Mouse (Mus musculus): ENCODE measurements around the gene Fbxo42. TPM values are rescaled to one million over a fixed set of nuclear protein-coding genes. Genes with fewer than 3 reads are reported as not detected.
"Not testable (repeated sequence)": the region's sequence is repeated elsewhere in the genome, so short reads cannot be mapped to it uniquely, and the experiment has no call there.

Fbxo42 gene
- polyA plus RNA-seq, 1 experiment from 2014 or later = 18.7 TPM

GRCm38 (mm10) chr4:141122663-141123062, 25.1 kb upstream of the Fbxo42 start:
- no peak overlapping the region for H3K4me2 ChIP-seq (replicated peaks)
- no peak overlapping the region for H3K9ac ChIP-seq
- H3K4me3 ChIP-seq (replicated peaks) = no peak overlapping the region
- H3K4me1 ChIP-seq (replicated peaks) = peaks cover 13% of the 10 kb centered on the region; the same call in 1 of the 2 replicates
- H3K27me3 ChIP-seq (replicated peaks) = no peaks in the 10 kb centered on the region
- ATAC-seq = no peak
- WGBS = 79% methylated on average over 7 of the region's 7 CpGs
- H3K27ac ChIP-seq = no peak overlapping the region
- no peaks in the 10 kb centered on the region for H3K9me3 ChIP-seq
- peaks cover 12% of the 10 kb centered on the region for H3K36me3 ChIP-seq

- Histone ChIP-seq H3K9ac (no peak overlapping the region), H3K4me2 (replicated peaks) (no peak overlapping the region), H3K4me1 (replicated peaks) (peaks cover 13% of the 10 kb centered on the region; the same call in 1 of the 2 replicates), H3K36me3 (peaks cover 10% of the 10 kb centered on the region), H3K4me3 (replicated peaks) (no peak overlapping the region), H3K9me3 (no peaks in the 10 kb centered on the region), H3K27me3 (replicated peaks) (no peaks in the 10 kb centered on the region), H3K27ac (no peak overlapping the region)
- WGBS = 14% methylated on average over 1 of the region's 1 CpGs
- no peak for ATAC-seq
Measured at GRCm38 (mm10) chr4:141123065-141123464, 24.6 kb upstream of the Fbxo42 start.

- Histone ChIP-seq H3K4me1 (replicated peaks) (peaks cover 51% of the 10 kb centered on the region), H3K9me3 (no peaks in the 10 kb centered on the region), H3K9ac (no peak overlapping the region), H3K27ac (peak overlapping the region; percentile 62), H3K4me2 (replicated peaks) (peak overlapping the region; percentile 26; the same call in 1 of the 2 replicates), H3K4me3 (replicated peaks) (no peak overlapping the region), H3K36me3 (peaks cover 3% of the 10 kb centered on the region; the same call in 1 of the 2 replicates), H3K27me3 (replicated peaks) (no peaks in the 10 kb centered on the region)
- WGBS = 17% methylated on average over 6 of the region's 6 CpGs
- ATAC-seq = no peak
Measured at GRCm38 (mm10) chr4:141129190-141129710, 18.5 kb upstream of the Fbxo42 start.

GRCm38 (mm10) chr4:141130704-141131342, 16.9 kb upstream of the Fbxo42 start:
- Histone ChIP-seq H3K27me3 (replicated peaks) (no peaks in the 10 kb centered on the region), H3K27ac (peak overlapping the region; percentile 90), H3K4me1 (replicated peaks) (peaks cover 60% of the 10 kb centered on the region), H3K36me3 (no peaks in the 10 kb centered on the region), H3K9ac (0 out of 2 replicates have a peak overlapping the region, but pooled peaks have one; percentile 3), H3K4me2 (replicated peaks) (peak overlapping the region; percentile 43), H3K4me3 (replicated peaks) (no peak overlapping the region), H3K9me3 (no peaks in the 10 kb centered on the region)
- ATAC-seq = peak; percentile 55
- WGBS = 49% methylated on average over 6 of the region's 6 CpGs

GRCm38 (mm10) chr4:141131531-141132061, 16.1 kb upstream of the Fbxo42 start:
- peaks cover 66% of the 10 kb centered on the region for H3K4me1 ChIP-seq (replicated peaks)
- H3K9ac ChIP-seq = 0 out of 2 replicates have a peak overlapping the region, but pooled peaks have one; percentile 6
- peak; percentile 75 for ATAC-seq
- no peaks in the 10 kb centered on the region for H3K27me3 ChIP-seq (replicated peaks)
- H3K27ac ChIP-seq = peak overlapping the region; percentile 90
- H3K4me2 ChIP-seq (replicated peaks) = peak overlapping the region; percentile 46
- WGBS = 17% methylated on average over 5 of the region's 5 CpGs
- H3K4me3 ChIP-seq (replicated peaks) = 0 out of 2 replicates have a peak overlapping the region, but pooled peaks have one; percentile 3
- no peaks in the 10 kb centered on the region for H3K36me3 ChIP-seq
- no peaks in the 10 kb centered on the region for H3K9me3 ChIP-seq

GRCm38 (mm10) chr4:141132191-141132590, 15.5 kb upstream of the Fbxo42 start:
- WGBS = 31% methylated on average over 8 of the region's 8 CpGs
- no peak overlapping the region for H3K4me3 ChIP-seq (replicated peaks)
- H3K36me3 ChIP-seq = no peaks in the 10 kb centered on the region
- H3K9me3 ChIP-seq = no peaks in the 10 kb centered on the region
- H3K9ac ChIP-seq = peak overlapping the region; percentile 28
- peak overlapping the region; percentile 90 for H3K27ac ChIP-seq
- ATAC-seq = peak; percentile 0; the same call in 1 of the 2 replicates
- peak overlapping the region; percentile 46 for H3K4me2 ChIP-seq (replicated peaks)
- H3K4me1 ChIP-seq (replicated peaks) = peaks cover 71% of the 10 kb centered on the region
- no peaks in the 10 kb centered on the region for H3K27me3 ChIP-seq (replicated peaks)

GRCm38 (mm10) chr4:141133227-141133626, 14.5 kb upstream of the Fbxo42 start:
- H3K9me3 ChIP-seq = no peaks in the 10 kb centered on the region
- no peak overlapping the region for H3K4me2 ChIP-seq (replicated peaks)
- H3K4me1 ChIP-seq (replicated peaks) = peaks cover 78% of the 10 kb centered on the region
- no peak for ATAC-seq
- WGBS = 28% methylated on average over 8 of the region's 8 CpGs
- H3K27me3 ChIP-seq (replicated peaks) = no peaks in the 10 kb centered on the region
- no peak overlapping the region for H3K9ac ChIP-seq
- no peak overlapping the region for H3K4me3 ChIP-seq (replicated peaks)
- H3K27ac ChIP-seq = peak overlapping the region; percentile 90
- H3K36me3 ChIP-seq = no peaks in the 10 kb centered on the region

- 0 out of 2 replicates have a peak overlapping the region, but pooled peaks have one; percentile 2 for H3K9ac ChIP-seq
- 45% methylated on average over 8 of the region's 8 CpGs for WGBS
- H3K36me3 ChIP-seq = no peaks in the 10 kb centered on the region
- H3K4me2 ChIP-seq (replicated peaks) = peak overlapping the region; percentile 24
- no peak overlapping the region for H3K4me3 ChIP-seq (replicated peaks)
- no peaks in the 10 kb centered on the region for H3K9me3 ChIP-seq
- H3K27me3 ChIP-seq (replicated peaks) = no peaks in the 10 kb centered on the region
- H3K27ac ChIP-seq = peak overlapping the region; percentile 48; the same call in 1 of the 2 replicates
- peaks cover 80% of the 10 kb centered on the region for H3K4me1 ChIP-seq (replicated peaks)
- peak; percentile 34; the same call in 1 of the 2 replicates for ATAC-seq
Measured at GRCm38 (mm10) chr4:141134031-141134441, 13.7 kb upstream of the Fbxo42 start.

- peak overlapping the region; percentile 37 for H3K4me2 ChIP-seq (replicated peaks)
- H3K27ac ChIP-seq = peak overlapping the region; percentile 48
- H3K27me3 ChIP-seq (replicated peaks) = no peaks in the 10 kb centered on the region
- H3K9ac ChIP-seq = no peak overlapping the region
- H3K4me3 ChIP-seq (replicated peaks) = no peak overlapping the region
- H3K36me3 ChIP-seq = no peaks in the 10 kb centered on the region
- 61% methylated on average over 20 of the region's 20 CpGs for WGBS
- no peak for ATAC-seq
- H3K4me1 ChIP-seq (replicated peaks) = peaks cover 72% of the 10 kb centered on the region
- H3K9me3 ChIP-seq = no peaks in the 10 kb centered on the region
Measured at GRCm38 (mm10) chr4:141134751-141135530, 12.8 kb upstream of the Fbxo42 start.

GRCm38 (mm10) chr4:141136126-141136525, 11.6 kb upstream of the Fbxo42 start:
- no peaks in the 10 kb centered on the region for H3K9me3 ChIP-seq
- H3K27me3 ChIP-seq (replicated peaks) = no peaks in the 10 kb centered on the region
- H3K4me1 ChIP-seq (replicated peaks) = peaks cover 63% of the 10 kb centered on the region
- H3K36me3 ChIP-seq = no peaks in the 10 kb centered on the region
- 71% methylated on average over 7 of the region's 7 CpGs for WGBS
- H3K4me3 ChIP-seq (replicated peaks) = no peak overlapping the region
- peak overlapping the region; percentile 61 for H3K27ac ChIP-seq
- no peak overlapping the region; the same call in 1 of the 2 replicates for H3K9ac ChIP-seq
- no peak for ATAC-seq
- peak overlapping the region; percentile 34 for H3K4me2 ChIP-seq (replicated peaks)

- H3K4me3 ChIP-seq (replicated peaks) = peak overlapping the region; percentile 92; the same call in 1 of the 2 replicates
- peaks cover 50% of the 10 kb centered on the region for H3K4me1 ChIP-seq (replicated peaks)
- not testable (repeated sequence) for ATAC-seq; H3K36me3 ChIP-seq; H3K27me3 ChIP-seq (replicated peaks); H3K27ac ChIP-seq; H3K9me3 ChIP-seq
- 50% methylated on average over 3 of the region's 3 CpGs for WGBS
- H3K9ac ChIP-seq = peak overlapping the region; percentile 28; the same call in 1 of the 2 replicates
- peak overlapping the region; percentile 81 for H3K4me2 ChIP-seq (replicated peaks)
Measured at GRCm38 (mm10) chr4:141137740-141138139, 10.0 kb upstream of the Fbxo42 start.
